Mouse (Mus musculus): Measurements from ENCODE around the gene Gm14226. TPM values are rescaled to one million over a fixed set of nuclear protein-coding genes. Genes with fewer than 3 reads are reported as not detected.
"Not testable (repeated sequence)": the region's sequence is repeated elsewhere in the genome, so short reads cannot be mapped to it uniquely, and the experiment has no call there.

The Gm14226 gene
- total RNA-seq (2021), result under 1 TPM; 0.18 to 0.19 TPM
- long read RNA-seq, experiment 1, result 0 reads
- long read RNA-seq, experiment 2, result 0 reads

- DNase-seq (ENCODE audit: low spot score in 2 of 2), result not testable (repeated sequence)
Observed at GRCm38 (mm10) chr2:155018251-155018755, at the start of gene Gm14226. TSS of gene Gm14226 (plus strand) at chr2:155018266.

- DNase-seq (ENCODE audit: low spot score in 2 of 2), result not testable (repeated sequence)
Observed at GRCm38 (mm10) chr2:154969740-154970397, 48.2 kb upstream of the Gm14226 start.

GRCm38 (mm10) chr2:154971919-154972692, 46.0 kb upstream of the Gm14226 start:
- DNase-seq (ENCODE audit: low spot score in 2 of 2), result no peak

DNA sequence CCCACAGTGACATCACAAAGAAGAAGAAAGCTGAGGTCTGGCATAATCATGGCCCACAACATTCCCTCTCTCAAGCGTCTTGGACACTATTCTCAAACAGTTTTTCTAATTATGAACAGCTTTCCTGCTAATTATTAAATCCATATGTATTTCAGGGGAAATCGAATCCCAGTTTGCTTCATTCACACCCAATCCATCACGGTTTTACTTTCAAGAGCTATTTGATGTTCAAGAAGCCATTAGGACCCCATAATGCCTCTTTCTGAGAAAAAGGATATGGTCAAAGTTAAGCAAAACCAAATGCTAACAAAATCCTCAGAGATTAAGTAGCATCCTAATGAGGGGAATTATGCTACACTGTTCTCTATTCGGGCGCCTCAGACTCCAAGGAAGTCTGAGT, 45.1 kb upstream of the Gm14226 start:
- DNase-seq (ENCODE audit: low spot score in 2 of 2), result no peak

GRCm38 (mm10) chr2:154986609-154987008, 31.5 kb upstream of the Gm14226 start:
- DNase-seq (ENCODE audit: low spot score in 2 of 2), result no peak

DNA sequence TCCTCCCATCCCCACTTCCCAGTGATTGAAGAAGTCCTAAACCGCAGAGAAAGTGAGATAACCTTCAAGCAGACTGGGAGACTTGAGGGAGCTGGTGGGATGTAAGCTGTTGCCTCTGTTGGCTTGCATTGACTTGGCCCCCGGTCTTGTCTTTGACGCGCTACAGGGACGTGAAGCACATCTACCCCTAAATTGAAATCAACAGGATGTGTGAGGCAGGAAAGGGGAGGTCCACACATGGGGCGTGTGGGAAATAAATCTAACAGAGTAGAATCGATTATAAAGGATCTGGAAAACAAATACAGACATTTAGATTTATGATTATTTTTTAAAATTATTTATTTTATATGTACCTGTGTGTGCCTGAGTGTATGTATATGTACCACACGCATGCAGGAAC, 26.7 kb upstream of the Gm14226 start:
- no peak for DNase-seq (ENCODE audit: low spot score in 2 of 2)

DNA sequence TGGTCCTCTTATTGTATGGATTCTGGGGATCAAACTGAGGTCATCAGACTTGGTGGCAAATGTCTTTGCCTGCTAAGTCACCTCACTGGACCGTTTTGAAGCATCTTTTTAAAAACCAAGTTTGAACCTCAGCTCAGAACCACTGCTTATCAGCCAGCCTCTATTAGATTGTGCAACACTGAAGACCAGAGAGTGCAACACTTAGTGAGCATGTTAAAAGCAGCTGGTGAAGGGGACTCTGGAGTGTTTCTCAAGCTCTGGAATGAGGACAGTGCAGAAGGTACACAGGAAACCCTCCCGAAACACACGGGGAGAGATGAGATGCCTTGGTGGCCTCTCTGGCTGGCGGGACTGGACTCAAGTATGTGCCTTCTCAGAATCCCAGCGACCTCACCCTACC, 26.0 kb upstream of the Gm14226 start:
- no peak for DNase-seq (ENCODE audit: low spot score in 2 of 2)

DNA sequence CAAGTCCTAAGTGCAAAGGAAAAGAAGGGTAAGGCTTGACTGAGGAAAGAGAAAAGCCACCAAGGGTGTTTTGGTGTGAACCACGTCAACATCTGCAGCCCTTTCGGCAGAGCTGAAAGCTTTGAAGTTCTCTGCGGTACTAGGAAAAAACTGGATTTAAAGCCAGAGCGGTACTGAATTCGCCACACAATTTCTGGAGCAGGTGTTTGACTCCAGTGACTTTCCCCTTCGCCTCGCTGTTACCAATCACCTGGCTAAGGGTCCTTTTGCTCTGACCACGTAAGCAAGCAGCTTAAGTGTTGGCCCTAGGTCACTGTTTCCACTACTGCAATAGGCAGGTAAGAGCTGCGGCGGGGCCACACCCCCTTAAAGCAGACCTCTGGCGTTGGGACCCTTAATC, 12.6 kb upstream of the Gm14226 start:
- no peak for DNase-seq (ENCODE audit: low spot score in 2 of 2)

DNA sequence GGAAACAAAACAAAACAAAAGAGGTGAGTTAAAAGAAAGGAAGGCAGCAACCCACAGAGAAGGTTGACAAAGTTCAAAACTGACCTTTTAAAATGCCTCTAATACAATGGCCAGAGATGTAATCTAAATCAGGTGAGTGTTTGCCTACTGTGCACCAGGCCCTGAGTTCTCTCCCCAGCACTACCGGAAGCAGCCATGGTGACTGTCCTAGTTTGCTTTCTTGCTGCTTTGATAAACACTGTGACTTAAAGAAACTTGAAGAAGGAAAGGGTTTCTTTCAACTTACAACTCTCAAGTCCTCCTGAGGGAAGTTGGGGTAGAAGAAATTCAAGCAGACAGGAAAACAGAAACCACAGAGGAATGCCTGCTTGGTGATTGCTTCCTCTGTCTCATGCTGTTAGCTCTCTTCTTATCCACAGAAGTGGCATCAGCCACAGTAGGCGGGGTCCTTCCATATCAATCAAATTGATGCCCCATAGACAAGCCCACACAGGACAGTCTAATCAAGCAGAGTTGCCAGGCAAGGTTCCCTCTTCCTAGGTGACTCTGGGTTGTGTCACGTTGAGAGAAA, 6.9 kb upstream of the Gm14226 start:
- no peak for DNase-seq (ENCODE audit: low spot score in 2 of 2)

DNA sequence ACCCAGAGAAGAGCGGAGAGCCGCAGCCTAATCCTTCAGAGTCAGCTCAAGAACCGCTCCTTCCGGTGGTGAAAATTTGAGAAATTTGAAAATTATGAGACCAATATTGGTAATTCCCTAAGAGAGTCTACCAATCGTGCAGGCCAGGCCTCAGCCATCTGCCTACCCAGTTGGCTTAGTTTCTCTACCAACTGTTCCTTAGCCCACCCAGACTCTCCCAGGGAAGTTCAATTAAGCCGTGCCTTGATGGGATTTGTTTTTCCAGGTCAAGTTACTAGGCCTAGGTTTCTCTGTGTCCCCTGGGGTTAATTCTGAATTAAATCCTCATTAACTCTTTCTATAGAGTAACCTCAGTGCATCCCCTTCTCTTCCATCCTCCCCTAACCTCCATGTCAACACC, 5.1 kb upstream of the Gm14226 start:
- DNase-seq (ENCODE audit: low spot score in 2 of 2), result peak in 1 of 2 experiments; percentile 40

GRCm38 (mm10) chr2:155016751-155017150, 1.3 kb upstream of the Gm14226 start:
- DNase-seq (ENCODE audit: low spot score in 2 of 2), result not testable (repeated sequence)

GRCm38 (mm10) chr2:155018762-155019641, 936 bp downstream of the Gm14226 start:
- peak; percentile 51 to 67 for DNase-seq (ENCODE audit: low spot score in 2 of 2)

GRCm38 (mm10) chr2:155019673-155020072, 1.6 kb downstream of the Gm14226 start:
- DNase-seq (ENCODE audit: low spot score in 2 of 2), result peak; percentile 85 to 88

GRCm38 (mm10) chr2:155020247-155020826, 2.3 kb downstream of the Gm14226 start:
- DNase-seq (ENCODE audit: low spot score in 2 of 2), result not testable (repeated sequence)

GRCm38 (mm10) chr2:155030831-155031230, 12.8 kb downstream of the Gm14226 start:
- no peak for DNase-seq (ENCODE audit: low spot score in 2 of 2)

- DNase-seq (ENCODE audit: low spot score in 2 of 2), result no peak
Observed at GRCm38 (mm10) chr2:155032938-155033710, 15.1 kb downstream of the Gm14226 start.

DNA sequence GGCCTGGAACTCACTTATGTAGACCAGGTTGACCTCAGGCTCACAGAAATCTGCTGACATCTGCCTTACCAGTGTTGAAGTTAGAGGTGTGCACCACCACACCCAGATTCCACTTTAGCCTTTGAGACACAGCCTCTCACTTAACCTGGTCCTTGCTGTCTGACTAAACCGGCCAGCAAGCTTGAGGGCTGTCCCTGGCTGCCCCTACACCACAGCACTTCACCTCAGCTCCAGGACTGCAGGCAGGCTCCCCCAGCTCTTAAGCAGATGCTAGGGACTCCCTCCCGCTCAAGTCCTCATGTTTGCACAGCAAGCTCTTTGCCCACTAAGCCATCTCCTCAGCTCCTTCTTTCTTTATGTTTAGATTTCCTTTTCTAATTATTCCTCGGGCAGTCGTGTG, 21.9 kb downstream of the Gm14226 start:
- no peak for DNase-seq (ENCODE audit: low spot score in 2 of 2)

DNA sequence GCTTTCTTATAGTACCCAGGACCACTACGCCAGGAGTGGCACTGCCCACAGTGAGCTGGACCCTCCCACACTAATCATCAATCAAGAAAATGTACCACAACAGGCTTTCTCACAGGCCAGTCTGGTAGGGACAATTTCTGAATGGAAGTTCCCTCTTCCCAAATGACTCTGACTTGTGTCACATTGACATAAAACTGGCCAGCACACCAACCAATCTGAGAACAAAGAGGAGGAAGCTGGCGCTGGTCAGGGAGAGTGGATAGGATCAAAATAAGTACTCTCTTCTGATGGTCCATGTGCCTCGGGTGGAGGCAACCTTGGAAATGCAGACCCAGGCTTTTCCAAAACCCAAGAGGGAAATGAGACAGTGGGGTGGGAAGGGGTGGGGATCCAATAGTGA, 26.5 kb downstream of the Gm14226 start:
- no peak for DNase-seq (ENCODE audit: low spot score in 2 of 2)

GRCm38 (mm10) chr2:155045075-155045474, 27.0 kb downstream of the Gm14226 start:
- DNase-seq (ENCODE audit: low spot score in 2 of 2), result no peak

DNA sequence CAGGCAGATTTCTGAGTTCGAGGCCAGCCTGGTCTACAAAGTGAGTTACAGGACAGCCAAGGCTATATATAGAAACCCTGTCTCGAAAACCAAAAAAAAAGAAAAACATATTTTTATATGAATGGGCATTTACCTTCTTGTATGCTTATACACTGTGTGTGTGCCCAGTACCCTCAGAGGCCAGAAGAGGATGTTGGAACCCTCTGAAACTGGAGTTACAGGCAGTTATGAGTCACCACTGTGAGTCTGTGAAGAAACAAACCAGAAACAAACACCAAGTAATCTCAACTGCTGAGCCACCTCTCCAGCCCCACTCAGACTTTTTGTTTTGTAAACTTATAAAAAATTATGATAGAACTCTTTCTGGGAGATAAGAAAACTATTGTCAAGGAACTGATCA, 28.7 kb downstream of the Gm14226 start:
- DNase-seq (ENCODE audit: low spot score in 2 of 2), result no peak

Data from layer of hippocampus, postnatal 14 days (tissue).